Mouse (Mus musculus): ENCODE data around the gene Baiap2l2.

Gene Baiap2l2

DNA sequence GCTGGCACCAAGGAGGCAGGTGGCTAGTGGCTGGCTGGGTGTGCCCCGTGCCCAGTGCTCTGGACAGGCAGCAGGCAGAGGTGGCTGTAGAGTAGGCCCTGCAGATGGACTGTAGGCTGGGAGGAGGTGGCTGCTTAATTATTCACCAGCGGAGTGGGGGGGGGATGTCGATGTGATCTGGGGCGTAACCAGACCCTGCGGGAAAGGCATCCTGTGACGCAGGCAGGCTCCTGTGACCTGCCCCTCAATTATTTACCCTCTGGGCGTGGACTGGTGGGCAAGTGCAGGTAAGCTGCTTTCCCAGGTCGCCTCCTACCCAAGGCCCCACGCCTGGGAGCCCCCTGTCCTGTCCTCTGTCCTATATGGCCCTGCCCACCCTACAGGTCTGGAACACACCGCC lies at the start of gene Baiap2l2:
TSS of gene Baiap2l2 (minus strand) at position 139 of the 400 bp plus-strand sequence.
- no peak for DNase-seq (ENCODE audit: low read depth, low spot score)

DNA sequence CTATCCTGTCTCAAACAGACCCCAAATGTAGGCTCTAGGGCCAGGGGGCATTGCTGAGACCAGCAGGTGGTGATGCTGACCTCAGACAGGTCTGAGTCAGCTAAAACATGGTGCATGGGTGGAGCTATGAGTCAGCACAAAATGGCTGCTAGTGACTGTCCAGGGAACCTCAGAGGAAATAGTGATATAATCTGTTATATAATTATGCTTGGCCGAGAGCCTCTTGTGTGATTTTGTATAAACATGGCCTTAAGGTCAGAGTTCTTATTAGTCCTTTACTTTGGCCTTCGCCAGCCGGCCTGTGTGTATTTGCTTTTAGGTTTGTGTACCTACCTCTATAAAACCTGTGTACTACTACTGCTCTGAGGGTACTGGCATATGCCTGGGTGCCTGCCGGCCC lies 48.1 kb upstream of the Baiap2l2 start:
- peak; percentile 61 for DNase-seq (ENCODE audit: low read depth, low spot score)

DNA sequence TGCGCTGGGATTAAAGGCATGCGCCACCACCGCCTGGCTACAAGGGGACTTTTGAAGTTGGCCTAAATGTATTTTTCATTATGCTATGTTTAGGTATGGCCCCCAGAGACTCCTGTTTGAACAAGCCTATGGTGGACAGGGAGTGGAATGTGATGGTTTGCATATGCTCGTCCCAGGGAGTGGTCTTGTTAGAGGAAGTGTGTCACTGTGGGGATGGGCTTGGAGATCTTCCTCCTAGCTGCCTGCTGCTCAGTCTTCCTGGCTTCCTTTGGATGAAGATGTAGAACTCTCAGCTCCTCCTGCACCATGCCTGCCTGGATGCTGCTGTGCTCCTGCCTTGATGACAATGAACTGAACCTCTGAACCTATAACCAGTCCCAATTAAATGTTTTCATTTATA lies 45.2 kb upstream of the Baiap2l2 start:
- no peak for DNase-seq (ENCODE audit: low read depth, low spot score)

- DNase-seq (ENCODE audit: low read depth, low spot score): no peak
Observed at GRCm38 (mm10) chr15:79329979-79330363, 44.6 kb upstream of the Baiap2l2 start.

DNA sequence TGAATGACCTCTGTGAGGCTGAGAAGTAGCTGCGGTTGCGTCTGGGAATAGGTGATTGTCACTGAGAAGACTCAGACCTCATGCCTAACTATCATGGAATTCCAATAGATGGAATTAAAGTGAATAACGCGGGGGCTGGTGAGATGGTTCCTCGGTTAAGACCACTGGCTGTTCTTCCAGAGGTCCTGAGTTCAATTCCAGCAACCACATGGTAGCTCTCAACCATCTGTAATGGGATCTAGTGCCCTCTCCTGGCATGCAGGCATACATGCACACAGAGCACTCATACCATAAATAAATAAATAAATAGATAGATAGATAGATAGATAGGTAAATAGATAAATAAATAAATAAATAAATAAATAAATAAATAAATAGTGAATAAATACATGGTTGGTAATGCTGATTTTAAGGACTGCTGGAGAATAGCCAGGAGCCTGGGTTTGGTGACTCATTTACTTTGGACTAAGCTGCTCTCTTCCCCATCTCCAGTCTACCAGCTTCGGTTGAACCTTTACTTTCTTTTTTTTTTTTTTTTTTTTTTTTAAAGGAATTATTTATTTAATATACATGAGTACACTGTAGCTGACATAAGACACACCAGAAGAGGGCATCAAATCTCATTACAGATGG lies 44.1 kb upstream of the Baiap2l2 start:
- no peak for DNase-seq (ENCODE audit: low read depth, low spot score)

GRCm38 (mm10) chr15:79328939-79329275 lies 43.6 kb upstream of the Baiap2l2 start:
- peak; percentile 17 for DNase-seq (ENCODE audit: low read depth, low spot score)

DNA sequence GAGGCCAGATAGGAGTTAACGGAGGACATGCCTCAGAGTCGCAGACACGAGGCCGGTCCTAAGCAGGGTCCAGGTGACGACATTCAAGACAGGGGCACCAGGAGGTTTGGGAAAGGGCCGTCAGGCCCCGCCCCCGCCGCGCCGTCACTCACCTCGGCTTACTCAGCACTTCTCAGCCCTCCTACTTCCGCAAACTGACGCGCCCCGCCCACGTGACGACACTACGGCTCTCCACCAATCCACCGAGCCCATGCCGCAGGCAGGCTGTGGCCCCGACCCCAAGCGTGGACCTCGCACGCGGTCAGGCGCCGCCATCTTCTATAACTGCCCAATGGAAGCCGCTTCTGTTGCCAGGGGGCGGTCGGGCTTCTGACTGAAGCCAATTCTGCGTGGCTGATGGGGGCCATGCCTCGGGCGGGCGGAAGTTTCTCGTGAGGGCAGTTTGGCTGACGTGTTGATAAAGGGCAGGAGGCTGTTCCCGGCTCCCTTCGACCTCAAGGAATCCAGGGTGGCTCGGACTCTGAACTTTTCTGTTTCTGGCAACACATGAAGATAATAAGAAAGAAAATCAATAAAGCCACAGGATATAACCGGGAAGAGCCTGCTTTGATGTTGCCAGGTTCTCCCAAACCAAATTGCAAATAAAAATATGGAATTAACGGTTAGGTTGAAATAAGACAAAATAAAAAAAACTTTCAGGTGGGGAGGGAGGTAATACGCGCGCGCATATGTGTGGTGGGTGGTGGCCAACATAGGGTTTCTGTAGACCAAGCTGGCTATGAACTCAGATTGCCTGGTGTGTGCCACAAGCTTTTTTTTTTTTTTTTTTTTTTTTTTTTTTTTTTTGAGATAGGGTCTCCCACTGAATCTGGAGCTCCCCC lies 43.0 kb upstream of the Baiap2l2 start, which contains the start of gene Pla2g6:
TSS of gene Pla2g6 (minus strand) at position 333 of the 881 bp plus-strand sequence.
- DNase-seq (ENCODE audit: low read depth, low spot score): peak; percentile 97

DNA sequence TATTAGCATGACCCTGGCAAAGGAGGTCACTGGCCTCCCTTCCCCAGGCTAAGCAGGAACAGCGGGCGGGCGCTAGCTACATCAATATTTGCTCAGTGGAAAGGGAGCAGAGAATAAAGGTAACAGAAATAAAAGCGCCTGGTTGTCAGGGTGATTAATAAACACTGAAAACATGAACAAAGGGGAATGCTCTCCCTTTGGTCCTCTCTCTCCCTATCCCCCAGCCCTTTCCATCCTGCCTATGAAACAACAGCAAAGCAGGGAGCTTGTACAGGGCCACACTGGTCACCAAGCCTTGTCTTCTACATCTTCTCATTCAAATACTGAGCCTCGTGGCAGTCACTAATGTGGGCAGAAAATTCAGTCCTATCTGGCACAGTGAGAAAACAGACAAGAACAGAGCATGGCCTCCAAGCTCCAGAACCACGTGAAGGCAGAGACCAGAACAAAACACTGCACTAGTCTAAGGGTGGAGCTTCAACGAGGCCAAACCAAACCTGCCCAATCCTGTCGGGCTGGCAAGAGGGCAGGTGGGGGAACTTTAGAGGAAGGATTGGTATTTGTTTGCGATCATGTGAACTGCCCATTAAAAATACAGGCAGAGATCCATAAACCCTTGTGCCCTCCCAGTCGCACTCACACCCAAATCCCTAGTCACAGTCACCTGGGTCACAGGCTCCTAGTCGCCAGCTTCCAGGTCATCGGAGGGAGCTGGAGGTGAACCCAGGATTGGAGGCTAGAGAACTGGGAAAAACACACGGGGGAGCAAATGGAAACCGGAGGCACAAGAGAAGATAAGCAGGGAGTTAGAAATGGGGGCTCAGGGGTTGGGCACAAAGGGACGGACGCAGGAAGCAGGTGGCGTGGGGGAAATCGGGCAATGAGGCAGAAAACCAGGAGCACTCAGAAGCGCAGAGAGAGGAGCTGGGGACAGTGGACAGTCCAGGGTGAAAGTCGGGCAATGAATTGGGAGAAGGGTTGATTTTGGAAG lies 41.9 kb upstream of the Baiap2l2 start:
- peak; percentile 50 for DNase-seq (ENCODE audit: low read depth, low spot score)

- no peak for DNase-seq (ENCODE audit: low read depth, low spot score)
Observed at GRCm38 (mm10) chr15:79326264-79326663, 40.9 kb upstream of the Baiap2l2 start.

GRCm38 (mm10) chr15:79325742-79326141 lies 40.4 kb upstream of the Baiap2l2 start:
- no peak for DNase-seq (ENCODE audit: low read depth, low spot score)

DNA sequence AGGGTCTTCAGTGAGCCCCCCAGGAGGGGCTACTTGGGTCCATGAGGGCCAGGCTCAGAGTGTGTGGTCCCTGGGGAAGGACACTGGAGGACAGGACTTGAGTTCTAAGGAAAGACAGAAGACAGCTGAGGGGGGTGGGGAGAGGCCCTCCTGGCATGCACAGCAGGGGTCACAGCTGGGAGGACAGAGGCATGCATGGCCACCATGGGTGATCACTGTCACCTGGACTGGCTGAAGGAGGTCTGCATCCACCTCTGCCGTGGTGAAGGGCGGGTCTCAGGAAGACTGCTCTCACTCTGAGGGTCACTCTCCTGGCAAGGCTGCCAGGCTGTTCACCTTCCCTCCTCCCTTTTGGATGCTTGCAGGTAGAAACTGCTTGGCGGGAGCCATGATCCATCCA lies 39.0 kb upstream of the Baiap2l2 start:
- no peak for DNase-seq (ENCODE audit: low read depth, low spot score)

DNA sequence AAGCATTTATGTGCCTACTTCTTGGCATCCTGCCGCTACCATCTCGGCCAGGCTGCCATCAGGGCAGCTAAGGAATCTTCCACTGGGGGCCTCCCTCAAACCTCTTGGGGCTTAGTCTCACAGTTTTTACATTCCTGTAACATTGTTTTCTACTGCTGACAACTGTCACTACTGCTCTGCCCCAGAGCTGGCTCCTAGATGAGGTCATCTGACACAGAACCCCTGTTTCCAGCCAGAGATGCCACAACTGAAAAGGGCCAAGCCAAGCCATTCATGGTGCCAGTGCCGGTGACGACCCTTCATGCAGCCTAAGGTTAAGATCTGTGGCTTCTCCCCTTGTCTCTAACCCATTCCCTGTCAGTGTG lies 38.4 kb upstream of the Baiap2l2 start:
- no peak for DNase-seq (ENCODE audit: low read depth, low spot score)

DNA sequence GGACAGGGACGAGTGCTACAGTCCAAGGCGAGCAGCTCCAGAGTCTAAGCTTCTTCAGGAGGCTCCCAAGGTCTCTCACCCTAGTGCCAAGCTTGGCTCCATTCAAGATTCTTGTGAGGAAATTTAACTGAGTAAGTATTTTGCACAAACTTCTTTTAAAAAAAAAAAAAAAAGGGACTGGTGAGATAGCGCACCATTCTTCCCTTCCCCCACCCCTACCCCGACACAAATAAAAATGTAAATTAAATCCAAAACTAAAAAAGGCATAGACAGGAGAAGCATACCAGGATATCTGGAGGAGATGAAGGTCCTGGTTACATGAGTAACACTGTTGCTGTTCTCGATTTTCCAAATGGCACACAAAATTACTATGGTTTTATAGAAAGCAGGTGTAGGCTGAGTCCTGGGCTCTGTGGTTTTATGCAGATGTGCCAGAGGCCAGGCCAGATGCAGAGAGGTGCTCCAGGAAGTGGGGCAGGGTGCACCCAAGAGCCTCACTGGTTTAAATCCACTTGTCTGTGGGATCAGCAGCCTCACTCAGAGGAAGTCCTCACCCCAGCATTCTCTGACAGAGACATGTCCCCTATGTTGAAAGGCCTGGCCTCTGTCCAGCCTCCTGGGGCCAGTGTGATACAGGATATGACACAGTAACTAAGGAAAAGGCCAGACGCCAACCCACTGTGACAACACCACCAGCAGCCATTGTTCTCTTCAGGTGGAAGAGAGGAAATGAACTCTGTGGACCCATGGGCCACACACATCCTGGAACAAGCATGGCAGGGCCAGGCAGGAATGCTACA lies 37.9 kb upstream of the Baiap2l2 start:
- no peak for DNase-seq (ENCODE audit: low read depth, low spot score)

DNA sequence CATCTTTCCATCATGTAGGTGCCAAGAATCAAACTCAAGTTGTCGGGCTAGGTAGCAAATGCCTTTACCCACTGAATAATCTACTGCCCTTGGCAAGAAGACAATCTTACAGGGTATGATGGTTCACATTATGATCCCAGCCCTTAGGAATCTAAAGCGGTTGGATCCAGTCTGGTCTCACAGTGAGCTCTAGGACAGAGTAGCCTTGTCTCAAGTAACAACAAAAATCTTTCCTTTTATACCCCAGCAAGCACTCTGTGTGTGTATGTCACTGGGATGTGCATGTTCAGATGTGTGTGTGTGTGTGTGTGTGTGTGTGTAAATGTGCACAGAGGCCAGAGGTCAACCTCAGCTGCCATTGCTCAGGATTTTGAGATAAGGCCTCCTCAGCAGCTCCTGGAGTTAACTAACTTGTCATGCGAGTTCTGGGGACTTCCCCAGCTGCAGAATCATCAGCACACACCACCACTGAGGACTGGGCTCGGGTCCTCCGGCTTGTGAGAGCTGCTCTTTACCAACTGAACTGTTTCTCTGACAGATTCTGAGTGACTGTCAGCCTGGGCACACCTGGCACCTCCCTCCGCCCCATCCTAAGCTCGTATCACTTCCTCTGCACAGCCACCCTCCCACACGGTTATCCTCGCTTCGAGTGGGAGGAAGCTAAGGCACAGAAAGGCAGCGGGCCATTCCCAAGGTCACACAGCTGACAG lies 37.1 kb upstream of the Baiap2l2 start:
- no peak for DNase-seq (ENCODE audit: low read depth, low spot score)

DNA sequence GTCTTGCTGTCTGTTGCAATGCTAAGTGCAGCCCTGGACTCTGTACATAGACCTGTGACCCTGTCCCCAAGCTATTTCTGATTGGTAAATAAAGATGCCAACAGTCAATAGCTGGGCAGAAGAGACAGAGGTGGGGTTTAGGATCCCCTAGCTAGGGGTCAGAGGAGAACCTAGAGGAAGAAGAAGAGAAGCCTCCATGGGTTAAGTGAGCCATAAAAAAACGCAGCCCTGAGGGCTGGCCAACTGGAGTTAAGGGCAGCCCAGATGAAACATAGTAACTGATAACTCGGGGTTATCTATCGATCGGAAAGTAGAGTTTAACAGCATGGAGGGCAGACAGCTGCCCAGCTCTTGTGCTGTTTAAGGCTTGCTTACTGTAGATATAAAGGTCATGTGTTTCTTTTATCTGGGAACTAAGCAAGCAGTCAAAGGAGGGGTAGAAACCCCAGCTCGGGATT lies 36.4 kb upstream of the Baiap2l2 start:
- no peak for DNase-seq (ENCODE audit: low read depth, low spot score)

- DNase-seq (ENCODE audit: low read depth, low spot score): no peak
Observed at GRCm38 (mm10) chr15:79313848-79314369, 28.6 kb upstream of the Baiap2l2 start.

GRCm38 (mm10) chr15:79307861-79308260 lies 22.5 kb upstream of the Baiap2l2 start:
- DNase-seq (ENCODE audit: low read depth, low spot score): no peak

GRCm38 (mm10) chr15:79306043-79306637 lies 20.8 kb upstream of the Baiap2l2 start:
- no peak for DNase-seq (ENCODE audit: low read depth, low spot score)

DNA sequence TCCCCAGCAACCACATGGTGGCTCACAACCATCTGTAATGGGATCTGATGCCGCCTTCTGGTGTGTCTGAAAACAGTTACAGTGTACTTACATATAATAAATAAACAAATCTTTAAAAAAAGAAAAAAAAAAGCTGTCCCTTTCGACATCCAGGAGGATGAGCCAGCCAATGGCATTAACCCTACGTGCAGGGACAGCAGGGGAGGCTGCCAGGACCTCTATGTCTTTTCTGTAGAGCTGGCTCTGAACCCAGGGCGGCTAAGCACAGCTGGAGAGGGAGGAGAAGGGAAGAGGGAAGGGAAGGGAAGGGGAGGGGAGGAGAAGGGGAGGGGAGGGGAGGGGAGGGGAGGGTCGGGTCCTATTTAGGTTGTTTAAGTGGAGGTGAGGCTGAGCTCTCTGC lies 19.5 kb upstream of the Baiap2l2 start:
- no peak for DNase-seq (ENCODE audit: low read depth, low spot score)

GRCm38 (mm10) chr15:79303725-79304124 lies 18.4 kb upstream of the Baiap2l2 start:
- DNase-seq (ENCODE audit: low read depth, low spot score): no peak

All from c-Kit-negative CD71-positive TER-119-positive erythroid progenitor cells, embryonic 14.5 days (primary cell).